Mouse (Mus musculus) heart, adult 2 months (tissue): Measurements from ENCODE around the gene Avp. TPM values are rescaled to one million over a fixed set of nuclear protein-coding genes. Genes with fewer than 3 reads are reported as not detected.

Source experiments
- DNase-seq, 2 experiments: peaks; one replicate each; pipeline ENCODE4 v3.0.0; 2021
- H3K27ac ChIP-seq: fragments of 200-600 bp; 2 replicates; pipeline ENCODE4 v1.8.1; 2022
- H3K27me3 ChIP-seq: fragments of 200-500 bp; 2 replicates; pipeline ENCODE4 v1.6.1; 2012; ENCODE audit warnings: mild to moderate bottlenecking, low read length, inconsistent platforms, mixed read lengths; ENCODE audit not compliant: control insufficient read depth, insufficient read depth
- H3K36me3 ChIP-seq: fragments of 200-500 bp; 2 replicates; pipeline ENCODE4 v1.6.1; 2012; ENCODE audit warnings: low read length, inconsistent platforms; ENCODE audit not compliant: control insufficient read depth, insufficient read depth
- H3K4me1 ChIP-seq: fragments of 200-500 bp; 2 replicates; pipeline ENCODE4 v1.6.1; 2011; ENCODE audit warnings: low read length; ENCODE audit not compliant: control insufficient read depth, insufficient read depth
- H3K4me3 ChIP-seq: fragments of 200-600 bp; 2 replicates; pipeline ENCODE4 v1.8.1; 2022
- H3K79me2 ChIP-seq: fragments of 200-500 bp; replicated peaks from 2 replicates; pipeline ENCODE4 v1.6.1; 2012; ENCODE audit warnings: mild to moderate bottlenecking, inconsistent platforms, low read length, moderate library complexity, mixed read lengths; ENCODE audit not compliant: control insufficient read depth, insufficient read depth
- H3K9ac ChIP-seq: fragments of 200-500 bp; 2 replicates; pipeline ENCODE4 v1.6.1; 2012; ENCODE audit warnings: low read depth, mild to moderate bottlenecking, control low read depth, inconsistent platforms, low read length, mixed read lengths
- CTCF ChIP-seq: fragments of 200-600 bp; IDR thresholded peaks from 2 replicates; pipeline ENCODE4 v1.8.1; 2022; ENCODE audit warnings: antibody characterized with exemption, mild to moderate bottlenecking, moderate library complexity
- EP300 ChIP-seq: fragments of 200-500 bp; IDR thresholded peaks from 2 replicates; pipeline ENCODE4 v1.6.1; 2011; ENCODE audit warnings: low read depth, low read length, control low read depth; ENCODE audit not compliant: insufficient read depth
- POLR2A ChIP-seq: fragments of 200-500 bp; IDR thresholded peaks from 2 replicates; pipeline ENCODE4 v1.6.1; 2011; ENCODE audit warnings: mild to moderate bottlenecking, low read depth, low read length, control low read depth; ENCODE audit not compliant: insufficient read depth
- WGBS: fragments of 180-500 bp; shearing (Covaris S2); methylation state at CpG from one replicate; pipeline ENCODE4 v1.1.7; 2018; 5-methylcytosine and 5-hydroxymethylcytosine counted together
- intact Hi-C: fragments of 180-260 bp; cut with DNase I; formaldehyde crosslinking; loops from one replicate; pipeline ENCODE4 v1.15.1; 2025
- long read RNA-seq: library from polyadenylated mRNA; stranded (forward); transcript quantifications from one replicate; pipeline ENCODE4 v2.0.0, GENCODE M21; 2021
- polyA plus RNA-seq: library from polyadenylated mRNA; depleted of rRNA; stranded (reverse); fragments of >200 nt; gene quantifications from 2 replicates; pipeline ENCODE4 v1.2.3, GENCODE M21; 2012; rRNA removed
- total RNA-seq, 2 experiments: library from RNA; stranded (reverse); gene quantifications; 2 replicates each; pipeline ENCODE4 v1.2.3; 2021

Gene Avp
- total RNA-seq, result 10 to 100 TPM in 1 of 2 experiments, 1 to 10 TPM in 1; 9.8 to 10.3 TPM
- not detected in 2 replicates for polyA plus RNA-seq
- long read RNA-seq, partial matches to known transcripts, result 0 of 4 reads
- long read RNA-seq, other reads (novel, unspliced or antisense), result 0 of 4 reads

DNA sequence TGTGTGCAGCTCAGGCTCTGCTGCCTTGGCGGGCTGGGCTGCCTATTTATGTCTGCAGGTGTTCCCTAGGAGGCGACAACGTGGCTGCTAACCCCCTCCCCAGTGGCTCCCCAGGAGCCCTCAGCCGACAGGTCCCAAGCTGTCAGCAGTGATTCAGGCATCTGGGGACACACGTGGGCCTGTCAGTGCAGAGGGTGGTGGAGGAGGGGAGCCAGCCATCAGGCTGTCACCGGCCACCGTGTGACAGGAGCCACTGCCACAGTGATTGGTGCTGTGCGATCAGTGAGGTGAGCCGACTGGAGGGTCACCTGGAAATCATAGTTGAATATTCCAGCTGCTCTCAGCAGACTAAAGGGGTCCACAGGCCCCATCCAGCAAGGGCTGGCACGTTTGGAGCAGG, at the start of gene Avp:
TSS of gene Avp (minus strand) at position 3 of the 400 bp plus-strand sequence.
- no peak for TF ChIP-seq POLR2A
- no peak for TF ChIP-seq EP300
- no peak for TF ChIP-seq CTCF
- DNase-seq, result no peak
- Histone ChIP-seq H3K27me3 (peaks cover 19% of the 10 kb centered on the region), H3K27ac (no peak within 1 kb of the TSS), H3K79me2 (no peaks in the 10 kb centered on the region), H3K9ac (no peak within 1 kb of the TSS), H3K36me3 (no peaks in the 10 kb centered on the region), H3K4me3 (no peak within 1 kb of the TSS), H3K4me1 (no peaks in the 10 kb centered on the region)
- intact Hi-C loops, result no loop called here
- 52% methylated on average over 10 of the region's 10 CpGs for WGBS

DNA sequence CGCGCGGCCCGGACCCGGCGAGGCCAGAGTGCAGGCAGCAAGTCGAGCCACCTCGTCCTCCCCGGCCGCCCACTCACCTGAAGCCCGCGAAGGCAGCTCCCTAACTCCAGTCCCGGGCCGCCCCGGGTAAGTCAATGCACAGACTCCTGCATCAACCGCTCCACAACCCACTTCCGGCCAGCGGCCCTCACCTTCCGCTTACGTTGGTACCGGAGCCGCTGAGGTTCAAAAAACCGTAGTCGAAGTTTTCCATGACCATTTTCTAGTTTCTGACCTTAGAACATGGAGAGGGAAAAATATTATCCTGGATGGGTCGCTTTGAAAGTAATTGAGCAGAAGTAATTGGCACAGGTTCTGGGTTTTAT, 47.5 kb upstream of the Avp start, which contains the start of the genes Fastkd5 and Ubox5:
TSS of gene Fastkd5 (minus strand) at position 189 of the 365 bp plus-strand sequence.
TSS of gene Ubox5 (minus strand) at position 200 of the 365 bp plus-strand sequence.
- Histone ChIP-seq H3K9ac (peak within 1 kb of the TSS; percentile 99), H3K36me3 (no peaks in the 10 kb centered on the region; the same call in 1 of the 2 replicates), H3K27ac (peak within 1 kb of the TSS; percentile 76), H3K4me3 (peak within 1 kb of the TSS; percentile 91), H3K27me3 (peaks cover 2% of the 10 kb centered on the region; the same call in 1 of the 2 replicates), H3K4me1 (no peaks in the 10 kb centered on the region), H3K79me2 (peaks cover 3% of the 10 kb centered on the region; the same call in 1 of the 2 replicates)
- TF ChIP-seq EP300, result peak; percentile 73; the same call in 1 of the 2 replicates
- no peak for TF ChIP-seq CTCF
- TF ChIP-seq POLR2A, result peak; percentile 63
- peak; percentile 90 to 96 for DNase-seq
- intact Hi-C loops, result no loop called here
- under 1% methylated on average over 25 of the region's 25 CpGs for WGBS

DNA sequence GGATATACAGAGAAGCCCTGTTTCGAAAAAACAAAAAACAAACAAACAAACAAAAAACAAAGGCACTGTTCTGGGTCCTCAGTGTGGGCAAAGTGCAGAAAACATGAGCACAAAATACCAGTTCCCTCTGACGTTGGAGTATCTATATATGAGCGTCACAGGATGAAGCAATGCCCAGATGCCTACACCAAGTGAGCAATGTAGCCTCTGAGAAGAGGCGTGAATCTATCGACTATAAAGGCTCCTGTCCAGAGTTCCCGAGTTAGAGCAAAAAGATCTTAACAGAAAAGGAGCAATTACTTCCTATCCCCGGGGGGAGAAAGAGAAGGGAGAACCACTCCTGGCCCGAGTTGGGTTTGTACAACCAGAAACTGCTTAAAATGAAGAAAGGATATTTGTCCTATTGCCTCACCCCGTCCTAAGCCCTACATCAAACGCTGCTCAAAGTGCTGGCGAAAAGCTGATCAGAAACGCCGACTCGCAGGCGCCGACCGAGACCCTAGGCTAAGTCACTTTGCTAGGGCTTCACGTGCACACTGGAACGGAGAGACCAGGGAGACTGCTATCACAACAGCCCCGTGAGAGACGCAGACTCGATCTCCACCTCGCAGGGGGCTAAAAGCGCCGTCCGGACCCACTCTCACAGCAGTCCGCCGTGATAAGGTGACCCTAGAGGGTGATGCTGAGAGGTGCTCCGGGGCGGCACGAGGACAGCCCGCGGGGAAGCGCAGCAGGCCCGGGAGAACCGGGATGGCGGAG, 46.9 kb upstream of the Avp start:
- Histone ChIP-seq H3K79me2 (peaks cover 3% of the 10 kb centered on the region; the same call in 1 of the 2 replicates), H3K4me1 (no peaks in the 10 kb centered on the region), H3K36me3 (no peaks in the 10 kb centered on the region; the same call in 1 of the 2 replicates), H3K4me3 (peak overlapping the region; percentile 91), H3K27me3 (no peaks in the 10 kb centered on the region), H3K27ac (peak overlapping the region; percentile 76), H3K9ac (peak overlapping the region; percentile 99)
- TF ChIP-seq EP300 (no peak), CTCF (no peak), POLR2A (no peak)
- WGBS, result 2% methylated on average over 37 of the region's 37 CpGs
- intact Hi-C loops, result no loop called here
- no peak for DNase-seq

DNA sequence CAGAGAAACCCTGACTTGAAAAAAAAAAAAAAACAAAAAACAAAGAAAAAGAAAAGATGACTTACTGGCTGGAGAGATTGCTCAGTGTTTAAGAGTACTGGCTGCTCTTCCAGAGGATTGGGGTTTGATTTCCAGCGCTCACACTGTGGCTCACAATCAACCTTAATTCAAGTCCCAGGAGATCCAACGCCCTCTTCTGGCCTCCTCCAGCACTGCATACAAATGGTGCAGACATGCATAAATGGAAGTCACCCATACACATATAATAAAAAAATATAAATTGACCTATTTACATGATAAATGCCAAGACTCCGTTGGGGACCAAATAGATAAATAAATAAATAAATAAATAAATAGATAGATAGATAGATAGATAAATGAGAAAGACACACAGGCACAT, 46.1 kb upstream of the Avp start:
- intact Hi-C loops, result no loop called here
- Histone ChIP-seq H3K4me1 (no peaks in the 10 kb centered on the region), H3K27me3 (no peaks in the 10 kb centered on the region), H3K36me3 (no peaks in the 10 kb centered on the region; the same call in 1 of the 2 replicates), H3K4me3 (no peak overlapping the region), H3K27ac (no peak overlapping the region), H3K79me2 (peaks cover 3% of the 10 kb centered on the region; the same call in 1 of the 2 replicates), H3K9ac (no peak overlapping the region)
- WGBS, result 58% methylated on average over 3 of the region's 3 CpGs
- no peak for DNase-seq
- TF ChIP-seq CTCF, result peak; percentile 36
- TF ChIP-seq POLR2A, result no peak

DNA sequence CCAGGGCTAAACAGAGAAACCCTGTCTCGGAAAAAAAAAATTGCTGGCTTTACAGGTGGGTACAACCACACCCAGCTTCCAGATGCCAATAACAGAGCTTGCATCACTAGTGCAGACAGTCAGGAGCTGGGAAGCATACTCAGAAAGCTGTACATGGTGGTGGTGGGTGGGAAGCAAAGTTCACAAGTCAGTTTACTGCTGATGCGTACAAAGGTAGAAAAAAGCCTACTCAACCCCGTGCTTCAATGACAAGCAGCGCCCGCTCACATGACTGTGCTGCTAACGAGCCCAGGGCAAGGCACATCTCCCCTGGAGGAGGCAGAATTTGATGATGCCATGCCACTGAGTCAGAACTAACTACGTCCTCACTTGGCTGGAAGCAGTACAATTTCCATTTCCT, 36.6 kb upstream of the Avp start:
- H3K4me3 ChIP-seq, result no peak overlapping the region
- H3K27me3 ChIP-seq, result no peaks in the 10 kb centered on the region
- no peak for DNase-seq
- WGBS, result 82% methylated on average over 7 of the region's 7 CpGs
- H3K4me1 ChIP-seq, result no peaks in the 10 kb centered on the region
- H3K27ac ChIP-seq, result no peak overlapping the region
- no peak for TF ChIP-seq CTCF
- no peak for TF ChIP-seq POLR2A
- no peak for TF ChIP-seq EP300
- no peaks in the 10 kb centered on the region; the same call in 1 of the 2 replicates for H3K79me2 ChIP-seq
- no peak overlapping the region for H3K9ac ChIP-seq
- peaks cover 2% of the 10 kb centered on the region; the same call in 1 of the 2 replicates for H3K36me3 ChIP-seq
- intact Hi-C loops, result no loop called here

DNA sequence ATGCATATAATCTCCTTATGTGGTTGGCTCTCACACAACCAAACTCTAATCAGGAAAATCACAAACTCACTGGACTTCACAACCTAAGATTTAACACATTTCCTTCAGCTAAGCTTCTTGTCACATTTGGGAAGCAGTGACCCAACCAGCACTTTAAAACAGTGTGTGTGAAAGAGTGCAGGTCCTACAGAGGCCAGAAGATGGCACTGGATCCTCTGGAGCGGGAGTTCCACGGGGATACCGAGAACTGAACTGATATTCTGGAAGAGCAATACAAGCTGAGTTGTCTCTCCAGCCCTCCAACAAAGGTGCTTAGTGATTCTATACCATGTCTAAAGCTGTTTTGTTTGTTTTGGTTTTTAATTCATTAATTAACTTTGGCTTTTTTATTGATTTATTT, 30.7 kb upstream of the Avp start:
- TF ChIP-seq CTCF (peak; percentile 60), POLR2A (no peak)
- H3K27me3 ChIP-seq, result no peaks in the 10 kb centered on the region
- 76% methylated on average over 3 of the region's 3 CpGs for WGBS

More for the DNA sequence above, 30.7 kb upstream of the Avp start:
- no peak overlapping the region for H3K9ac ChIP-seq
- H3K36me3 ChIP-seq, result peaks cover 2% of the 10 kb centered on the region; the same call in 1 of the 2 replicates
- H3K79me2 ChIP-seq, result no peaks in the 10 kb centered on the region
- intact Hi-C loops, result no loop called here
- H3K4me3 ChIP-seq, result no peak overlapping the region
- H3K27ac ChIP-seq, result no peak overlapping the region
- DNase-seq, result no peak
- H3K4me1 ChIP-seq, result no peaks in the 10 kb centered on the region
